Mouse (Mus musculus): ENCODE results near the gene Aff1. TPM values are rescaled to one million over a fixed set of nuclear protein-coding genes. Genes with fewer than 3 reads are reported as not detected.
A peak's percentile ranks its signal among the peaks of the same experiment; 100 is the strongest.

Aff1 gene
- polyA plus RNA-seq, 1 experiment = not detected

DNA sequence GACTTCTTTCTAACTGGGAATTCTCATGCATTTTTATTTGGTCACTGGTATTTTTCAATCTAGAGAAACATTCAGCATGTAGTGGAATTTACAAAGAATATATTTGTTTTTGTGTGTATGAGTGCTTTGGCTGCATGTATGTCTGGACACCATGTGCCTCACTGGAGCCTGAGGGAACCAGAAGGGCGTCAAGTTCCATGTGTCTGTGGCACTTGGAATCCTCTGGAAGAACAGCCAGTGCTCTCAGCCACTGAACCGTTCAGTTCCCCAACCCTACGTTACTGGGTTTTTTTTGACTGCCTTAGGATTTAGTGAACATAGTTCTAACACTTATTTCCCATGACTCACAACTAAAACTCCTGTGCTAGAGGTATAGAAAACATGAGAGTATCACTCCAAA lies 76.8 kb downstream of the Aff1 start:
- TF ChIP-seq POLR2A (IDR thresholded peaks at IDR 0.05; ENCODE audit: insufficient read depth, low read depth, low read length) (no peak), CTCF (IDR thresholded peaks at IDR 0.05; ENCODE audit: insufficient read depth, low read depth, low read length) (no peak)
- Histone ChIP-seq H3K27ac (ENCODE audit: insufficient read depth, low read depth, low read length) (no peak overlapping the region), H3K4me1 (ENCODE audit: control insufficient read depth, insufficient read depth, low read length) (peaks cover 3% of the 10 kb centered on the region), H3K4me3 (ENCODE audit: insufficient read depth, low read depth, low read length) (no peak overlapping the region)
- 91% methylated on average over 3 of the region's 3 CpGs for WGBS

DNA sequence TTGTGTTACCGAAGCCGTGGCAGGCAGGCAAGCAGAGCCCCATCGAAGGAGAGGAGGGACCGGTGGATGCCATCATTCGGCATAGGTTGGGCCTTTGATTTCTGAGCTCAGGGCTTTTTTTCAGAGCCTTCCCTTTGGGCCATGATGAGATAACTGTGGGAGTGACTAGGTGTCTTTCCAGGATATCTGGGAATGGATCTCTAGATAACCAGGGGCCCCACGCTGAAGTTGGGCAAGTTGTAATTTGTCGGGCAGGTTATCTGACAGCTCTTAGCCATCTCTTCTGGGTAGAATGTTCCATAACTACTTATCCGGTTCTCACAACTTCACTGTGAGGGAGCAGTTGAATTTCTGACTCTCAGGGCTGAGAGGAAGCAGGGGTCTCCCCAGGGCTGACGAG lies 77.5 kb downstream of the Aff1 start:
- TF ChIP-seq CTCF (IDR thresholded peaks at IDR 0.05; ENCODE audit: insufficient read depth, low read depth, low read length) = no peak
- no peak for TF ChIP-seq POLR2A (IDR thresholded peaks at IDR 0.05; ENCODE audit: insufficient read depth, low read depth, low read length)
- Histone ChIP-seq H3K4me3 (ENCODE audit: insufficient read depth, low read depth, low read length) (no peak overlapping the region), H3K4me1 (ENCODE audit: control insufficient read depth, insufficient read depth, low read length) (peaks cover 7% of the 10 kb centered on the region), H3K27ac (ENCODE audit: insufficient read depth, low read depth, low read length) (no peak overlapping the region)
- WGBS = 95% methylated on average over 9 of the region's 9 CpGs

DNA sequence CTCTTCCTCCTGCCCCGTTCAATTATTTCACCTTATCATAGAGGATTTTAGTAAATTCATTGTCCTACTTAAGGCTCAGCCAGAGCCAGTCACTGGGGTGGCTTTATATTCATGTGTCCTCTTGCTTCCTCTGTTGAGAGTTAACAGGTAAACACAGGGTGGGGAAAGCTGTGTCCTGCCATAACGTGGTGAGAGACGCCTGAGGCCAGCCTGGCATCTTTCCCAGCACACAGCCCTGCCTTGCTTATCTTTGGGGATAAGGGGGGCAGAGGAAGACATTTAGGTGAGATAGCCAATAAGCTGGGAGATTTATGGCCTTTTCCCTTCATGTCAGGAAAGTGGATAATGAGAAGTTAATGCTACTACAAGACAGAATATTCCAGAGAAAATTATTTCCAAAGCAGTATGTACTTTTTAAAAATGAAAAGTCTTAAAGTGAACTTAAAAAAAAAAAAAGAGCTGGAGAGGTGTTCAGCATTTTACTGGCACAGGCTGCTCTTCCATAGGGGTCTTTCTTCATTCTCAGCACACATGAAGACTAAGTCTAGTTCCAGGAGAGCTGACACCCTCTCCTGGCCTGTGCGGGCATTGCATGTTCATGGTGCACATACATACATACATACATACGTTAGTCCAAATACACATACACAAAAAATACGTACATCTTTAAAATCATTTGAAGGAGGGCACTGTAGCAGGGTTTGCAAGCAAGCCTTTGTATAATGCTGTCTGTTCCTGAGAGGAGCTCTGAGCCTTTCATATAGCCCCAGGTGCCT lies 78.5 kb downstream of the Aff1 start:
- 88% methylated on average over 6 of the region's 6 CpGs for WGBS
- TF ChIP-seq POLR2A (IDR thresholded peaks at IDR 0.05; ENCODE audit: insufficient read depth, low read depth, low read length) = no peak
- no peak for TF ChIP-seq CTCF (IDR thresholded peaks at IDR 0.05; ENCODE audit: insufficient read depth, low read depth, low read length)
- H3K4me3 ChIP-seq (ENCODE audit: insufficient read depth, low read depth, low read length) = no peak overlapping the region
- no peak overlapping the region for H3K27ac ChIP-seq (ENCODE audit: insufficient read depth, low read depth, low read length)
- peaks cover 10% of the 10 kb centered on the region for H3K4me1 ChIP-seq (ENCODE audit: control insufficient read depth, insufficient read depth, low read length)

DNA sequence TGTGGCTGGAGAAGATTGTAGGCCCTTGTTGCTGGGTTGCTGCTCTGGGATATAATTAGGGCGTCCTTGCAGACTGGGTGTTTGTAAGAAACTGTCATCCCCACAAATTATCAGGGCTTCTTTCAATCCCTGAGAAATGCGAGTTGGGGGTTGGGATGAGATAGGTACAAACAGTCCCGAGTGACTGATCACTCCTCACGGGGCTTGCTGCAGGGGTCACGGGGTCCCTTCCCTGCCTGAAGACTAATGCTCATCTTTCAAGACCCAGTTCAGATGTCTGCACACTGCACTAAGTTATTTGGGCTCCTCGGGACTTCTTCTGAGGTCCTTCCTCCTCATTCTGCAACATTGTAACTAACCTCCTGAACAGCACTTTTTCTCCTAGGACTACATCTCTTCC lies 79.2 kb downstream of the Aff1 start:
- TF ChIP-seq CTCF (IDR thresholded peaks at IDR 0.05; ENCODE audit: insufficient read depth, low read depth, low read length) = no peak
- no peak for TF ChIP-seq POLR2A (IDR thresholded peaks at IDR 0.05; ENCODE audit: insufficient read depth, low read depth, low read length)
- Histone ChIP-seq H3K4me3 (ENCODE audit: insufficient read depth, low read depth, low read length) (no peak overlapping the region), H3K4me1 (ENCODE audit: control insufficient read depth, insufficient read depth, low read length) (peaks cover 10% of the 10 kb centered on the region), H3K27ac (ENCODE audit: insufficient read depth, low read depth, low read length) (no peak overlapping the region)
- WGBS = 72% methylated on average over 6 of the region's 6 CpGs

DNA sequence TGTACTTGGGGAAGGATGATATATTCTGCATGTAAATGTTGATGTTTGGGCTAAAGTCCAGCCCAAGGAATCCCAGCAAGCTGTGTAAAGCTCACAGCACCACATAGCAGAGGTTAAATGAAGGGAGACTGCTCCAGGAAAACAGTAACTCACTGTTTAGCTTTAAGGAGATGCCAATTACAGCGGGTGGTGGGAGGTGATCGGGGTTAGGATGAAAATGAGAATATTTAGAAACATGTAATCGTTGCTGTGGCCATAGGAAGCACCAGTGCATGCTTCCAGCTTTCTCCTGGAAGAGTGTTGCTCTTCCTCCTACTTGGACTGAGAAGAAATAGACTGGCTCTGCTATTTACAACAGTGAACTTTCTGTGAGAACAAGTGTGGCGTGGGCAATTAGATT lies 80.1 kb downstream of the Aff1 start:
- Histone ChIP-seq H3K27ac (ENCODE audit: insufficient read depth, low read depth, low read length) (no peak overlapping the region; the same call in 1 of the 2 replicates), H3K4me1 (ENCODE audit: control insufficient read depth, insufficient read depth, low read length) (peaks cover 10% of the 10 kb centered on the region), H3K4me3 (ENCODE audit: insufficient read depth, low read depth, low read length) (no peak overlapping the region)
- WGBS = 14% methylated on average over 4 of the region's 4 CpGs
- TF ChIP-seq POLR2A (IDR thresholded peaks at IDR 0.05; ENCODE audit: insufficient read depth, low read depth, low read length) (no peak), CTCF (IDR thresholded peaks at IDR 0.05; ENCODE audit: insufficient read depth, low read depth, low read length) (no peak)

DNA sequence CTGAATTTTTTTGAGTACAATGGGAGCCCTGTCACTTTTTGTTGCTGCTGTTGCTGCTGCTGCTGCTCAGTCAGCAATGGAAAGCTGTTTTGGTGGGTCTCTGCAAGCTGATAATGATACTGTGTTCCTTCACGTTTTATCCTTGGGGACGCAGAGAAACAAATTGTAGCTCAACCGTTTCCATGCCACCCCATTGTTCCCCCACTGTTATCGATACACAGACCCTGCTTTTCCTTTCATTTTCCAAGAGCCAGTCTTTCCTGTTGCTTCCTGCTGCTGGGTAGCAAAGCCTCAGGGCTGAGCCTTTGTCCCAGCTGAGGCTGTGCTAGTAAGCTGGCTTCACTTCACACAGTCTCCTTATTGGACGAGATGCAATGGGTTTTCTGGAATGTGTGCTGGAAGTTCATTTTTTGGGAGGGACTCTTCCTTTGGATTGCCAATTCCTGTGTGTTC lies 81.0 kb downstream of the Aff1 start:
- no peak for TF ChIP-seq POLR2A (IDR thresholded peaks at IDR 0.05; ENCODE audit: insufficient read depth, low read depth, low read length)
- TF ChIP-seq CTCF (IDR thresholded peaks at IDR 0.05; ENCODE audit: insufficient read depth, low read depth, low read length) = no peak
- no peak overlapping the region; the same call in 1 of the 2 replicates for H3K4me3 ChIP-seq (ENCODE audit: insufficient read depth, low read depth, low read length)
- peak overlapping the region; percentile 53 for H3K27ac ChIP-seq (ENCODE audit: insufficient read depth, low read depth, low read length)
- peaks cover 11% of the 10 kb centered on the region for H3K4me1 ChIP-seq (ENCODE audit: control insufficient read depth, insufficient read depth, low read length)
- 24% methylated on average over 5 of the region's 5 CpGs for WGBS

DNA sequence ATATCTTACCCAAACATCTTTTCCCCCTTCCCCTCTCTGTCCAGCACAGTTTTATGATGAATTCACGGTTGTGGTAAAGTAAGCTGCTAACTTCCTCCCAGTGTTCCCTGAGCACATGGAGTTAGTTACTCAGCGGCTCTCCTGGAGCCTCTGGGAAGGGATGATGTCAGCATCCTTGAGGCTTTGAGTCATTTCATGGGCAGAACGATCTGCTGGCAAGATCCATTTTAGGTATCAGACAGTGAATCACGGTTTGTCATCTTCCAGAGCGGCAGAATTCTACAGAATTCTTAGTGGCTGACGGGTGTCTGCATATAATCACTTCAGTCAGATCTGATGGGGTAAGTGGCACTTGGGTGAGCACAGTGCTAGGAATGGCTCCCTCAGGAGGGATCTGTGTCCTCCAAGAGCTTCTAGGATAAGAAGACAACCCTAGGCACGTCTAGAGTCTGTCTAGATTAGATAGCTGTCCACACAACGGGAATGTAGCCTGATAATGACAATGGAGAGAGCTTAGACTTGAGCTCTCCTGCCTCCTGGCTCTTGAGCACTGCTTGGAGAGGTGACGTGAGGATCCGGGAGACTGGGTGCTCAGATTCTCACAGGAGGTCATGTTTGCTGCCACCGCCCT lies 82.6 kb downstream of the Aff1 start:
- Histone ChIP-seq H3K4me1 (ENCODE audit: control insufficient read depth, insufficient read depth, low read length) (peaks cover 15% of the 10 kb centered on the region), H3K27ac (ENCODE audit: insufficient read depth, low read depth, low read length) (peak overlapping the region; percentile 54; the same call in 1 of the 2 replicates)
- TF ChIP-seq POLR2A (IDR thresholded peaks at IDR 0.05; ENCODE audit: insufficient read depth, low read depth, low read length) (no peak), CTCF (IDR thresholded peaks at IDR 0.05; ENCODE audit: insufficient read depth, low read depth, low read length) (no peak)

DNA sequence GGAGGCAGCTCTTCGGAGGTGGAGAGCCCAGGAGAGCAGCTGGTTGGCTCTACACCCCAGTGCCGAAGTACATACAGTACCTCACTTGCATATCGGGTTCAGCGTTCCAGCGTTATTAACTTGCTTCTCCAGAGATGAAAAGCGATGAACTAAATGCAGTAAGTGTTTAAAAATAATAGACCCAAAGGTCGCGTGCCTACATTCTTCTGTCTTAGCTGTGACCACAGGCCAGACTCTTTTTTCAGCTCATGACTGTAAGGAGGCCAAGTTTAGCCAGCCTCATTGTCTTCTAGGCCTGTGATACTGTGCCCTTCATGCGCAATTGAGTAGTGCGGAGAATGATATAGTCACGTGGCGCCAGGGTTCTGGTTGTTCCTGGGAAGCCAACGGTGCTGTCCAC lies 83.3 kb downstream of the Aff1 start:
- TF ChIP-seq POLR2A (IDR thresholded peaks at IDR 0.05; ENCODE audit: insufficient read depth, low read depth, low read length) (no peak), CTCF (IDR thresholded peaks at IDR 0.05; ENCODE audit: insufficient read depth, low read depth, low read length) (no peak)
- H3K4me3 ChIP-seq (ENCODE audit: insufficient read depth, low read depth, low read length) = no peak overlapping the region
- WGBS = 60% methylated on average over 13 of the region's 13 CpGs
- peaks cover 18% of the 10 kb centered on the region for H3K4me1 ChIP-seq (ENCODE audit: control insufficient read depth, insufficient read depth, low read length)
- H3K27ac ChIP-seq (ENCODE audit: insufficient read depth, low read depth, low read length) = no peak overlapping the region

More for the DNA sequence above, 82.6 kb downstream of the Aff1 start:
- WGBS = 55% methylated on average over 11 of the region's 11 CpGs
- no peak overlapping the region for H3K4me3 ChIP-seq (ENCODE audit: insufficient read depth, low read depth, low read length)

DNA sequence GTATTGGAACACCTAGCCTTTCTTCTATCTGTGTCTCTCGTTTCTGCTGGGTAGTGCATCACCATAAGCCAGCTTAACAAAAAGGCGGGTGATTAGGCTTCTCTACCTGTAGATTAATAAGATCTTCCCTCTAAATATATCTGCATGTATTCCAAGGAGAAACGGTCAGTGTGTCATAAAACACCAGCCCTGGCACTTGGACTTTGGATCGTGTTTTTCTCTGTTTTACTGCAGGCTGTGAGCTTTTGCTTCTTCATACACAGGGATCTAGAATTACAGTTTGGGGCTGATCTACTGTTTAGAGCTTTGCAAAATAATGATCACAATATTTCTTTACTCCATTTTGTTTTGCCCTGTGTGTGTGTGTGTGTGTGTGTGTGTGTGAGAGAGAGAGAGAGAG lies 84.7 kb downstream of the Aff1 start:
- TF ChIP-seq POLR2A (IDR thresholded peaks at IDR 0.05; ENCODE audit: insufficient read depth, low read depth, low read length) = no peak
- no peak for TF ChIP-seq CTCF (IDR thresholded peaks at IDR 0.05; ENCODE audit: insufficient read depth, low read depth, low read length)
- peaks cover 18% of the 10 kb centered on the region for H3K4me1 ChIP-seq (ENCODE audit: control insufficient read depth, insufficient read depth, low read length)

More for the DNA sequence above, 84.7 kb downstream of the Aff1 start:
- H3K27ac ChIP-seq (ENCODE audit: insufficient read depth, low read depth, low read length) = no peak overlapping the region
- no peak overlapping the region for H3K4me3 ChIP-seq (ENCODE audit: insufficient read depth, low read depth, low read length)
- 86% methylated on average over 4 of the region's 4 CpGs for WGBS

Data from olfactory bulb, adult 2 months (tissue).